Mouse (Mus musculus) neural tube, embryonic 11.5 days (tissue): ENCODE measurements at regions not wholly inside any gene's neighbourhood (a gene's known extent, or its start where the extent isn't known, plus 50 kb on each side); places are given as distances from the start of the nearest gene placed in this dataset.
A peak's percentile ranks its signal among the peaks of the same experiment; 100 is the strongest.
"Not testable (repeated sequence)": the region's sequence is repeated elsewhere in the genome, so short reads cannot be mapped to it uniquely, and the experiment has no call there.

Experiments used
- ATAC-seq: fragments of 200-750 bp; cut with Nextera tagmentation; 2 replicates; pipeline ENCODE4 v1.8.0; 2017; ENCODE audit warnings: moderate number of reproducible peaks, mild to moderate bottlenecking, moderate TSS enrichment, moderate library complexity; ENCODE audit not compliant: insufficient read depth, low FRiP score, low TSS enrichment
- DNase-seq: peaks from one replicate; pipeline ENCODE4 v3.0.0-alpha.2; 2015; ENCODE audit warnings: low spot score
- H3K27ac ChIP-seq: fragments of 300-500 bp; sonication (generic); 2 replicates; pipeline ENCODE4 v1.5.1; 2014; ENCODE audit warnings: low read depth, mild to moderate bottlenecking, low read length
- H3K27me3 ChIP-seq: fragments of 300-500 bp; sonication (generic); 2 replicates; pipeline ENCODE4 v1.6.1; 2014; ENCODE audit warnings: mild to moderate bottlenecking, low read length, mixed read lengths; ENCODE audit not compliant: control insufficient read depth, insufficient read depth
- H3K36me3 ChIP-seq: fragments of 300-500 bp; sonication (generic); 2 replicates; pipeline ENCODE4 v1.6.1; 2014; ENCODE audit warnings: mild to moderate bottlenecking, low read length, moderate library complexity, mixed read lengths; ENCODE audit not compliant: control insufficient read depth, insufficient read depth
- H3K4me1 ChIP-seq: fragments of 300-500 bp; sonication (generic); 2 replicates; pipeline ENCODE4 v1.6.1; 2014; ENCODE audit warnings: low read length, mixed read lengths; ENCODE audit not compliant: control insufficient read depth, insufficient read depth
- H3K4me2 ChIP-seq: fragments of 300-500 bp; sonication (generic); 2 replicates; pipeline ENCODE4 v1.6.1; 2014; ENCODE audit warnings: low read depth, mild to moderate bottlenecking, moderate library complexity
- H3K4me3 ChIP-seq: fragments of 300-500 bp; sonication (generic); 2 replicates; pipeline ENCODE4 v1.5.1; 2014; ENCODE audit warnings: low read depth, low read length
- H3K9ac ChIP-seq: fragments of 300-500 bp; sonication (generic); 2 replicates; pipeline ENCODE4 v1.6.1; 2014; ENCODE audit warnings: mild to moderate bottlenecking, low read length
- H3K9me3 ChIP-seq: fragments of 300-500 bp; sonication (generic); 2 replicates; pipeline ENCODE4 v1.6.1; 2016; ENCODE audit warnings: low read length; ENCODE audit not compliant: control insufficient read depth
- WGBS: fragments of 180-500 bp; shearing (Covaris S2); extraction: QIAGEN DNeasy Blood & Tissue Kit; methylation state at CpG from one replicate; pipeline ENCODE4 v1.1.7; 2014; 5-methylcytosine and 5-hydroxymethylcytosine counted together

GRCm38 (mm10) chr10:120675369-120675768 is 199.1 kb upstream of the Hmga2 start:
- no peaks in the 10 kb centered on the region for H3K36me3 ChIP-seq
- no peak overlapping the region for H3K4me3 ChIP-seq
- H3K27ac ChIP-seq: no peak overlapping the region
- DNase-seq (no peak), ATAC-seq (no peak)
- H3K4me1 ChIP-seq: no peaks in the 10 kb centered on the region
- no peaks in the 10 kb centered on the region for H3K27me3 ChIP-seq
- H3K9me3 ChIP-seq: no peaks in the 10 kb centered on the region
- H3K4me2 ChIP-seq: no peak overlapping the region
- no peak overlapping the region for H3K9ac ChIP-seq
- WGBS: 85% methylated on average over 4 of the region's 4 CpGs

- H3K9ac ChIP-seq: no peak overlapping the region
- H3K27me3 ChIP-seq: no peaks in the 10 kb centered on the region
- H3K27ac ChIP-seq: no peak overlapping the region
- ATAC-seq: no peak
- H3K36me3 ChIP-seq: no peaks in the 10 kb centered on the region
- H3K4me2 ChIP-seq: no peak overlapping the region
- H3K9me3 ChIP-seq: no peaks in the 10 kb centered on the region
- H3K4me1 ChIP-seq: no peaks in the 10 kb centered on the region
- no peak for DNase-seq
- no peak overlapping the region for H3K4me3 ChIP-seq
- 55% methylated on average over 10 of the region's 10 CpGs for WGBS
Measured at GRCm38 (mm10) chr10:120674321-120675045, 198.2 kb upstream of the Hmga2 start.

DNA sequence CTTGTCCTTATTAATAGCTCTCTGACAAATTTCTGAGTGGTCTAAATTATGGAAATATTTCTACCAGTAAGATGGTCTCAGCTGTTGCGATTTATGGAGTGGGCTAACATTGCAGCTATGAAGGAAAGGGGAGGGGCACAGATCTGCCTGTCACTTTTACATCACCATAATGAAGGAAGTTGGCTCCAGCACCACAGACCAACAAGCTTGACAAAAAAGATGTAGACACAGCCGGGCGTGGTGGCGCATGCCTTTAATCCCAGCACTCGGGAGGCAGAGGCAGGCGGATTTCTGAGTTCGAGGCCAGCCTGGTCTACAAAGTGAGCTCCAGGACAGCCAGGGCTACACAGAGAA is 191.4 kb upstream of the Hmga2 start:
- not testable (repeated sequence) for DNase-seq, ATAC-seq, H3K9ac ChIP-seq, H3K36me3 ChIP-seq, H3K4me1 ChIP-seq, H3K4me2 ChIP-seq, H3K27ac ChIP-seq, H3K4me3 ChIP-seq, H3K27me3 ChIP-seq, H3K9me3 ChIP-seq
- 98% methylated on average over 5 of the region's 7 CpGs for WGBS

- H3K9me3 ChIP-seq: no peaks in the 10 kb centered on the region
- no peak overlapping the region for H3K4me2 ChIP-seq
- H3K27me3 ChIP-seq: no peaks in the 10 kb centered on the region
- no peak overlapping the region for H3K4me3 ChIP-seq
- H3K9ac ChIP-seq: no peak overlapping the region
- DNase-seq (peak; percentile 68), ATAC-seq (no peak)
- no peaks in the 10 kb centered on the region for H3K4me1 ChIP-seq
- WGBS: 64% methylated on average over 12 of the region's 12 CpGs
- H3K27ac ChIP-seq: no peak overlapping the region
- H3K36me3 ChIP-seq: no peaks in the 10 kb centered on the region
Measured at GRCm38 (mm10) chr10:120666985-120667677, 190.9 kb upstream of the Hmga2 start.

- no peak for DNase-seq
- Histone ChIP-seq H3K4me3 (no peak overlapping the region), H3K36me3 (no peaks in the 10 kb centered on the region), H3K9ac (no peak overlapping the region), H3K4me2 (no peak overlapping the region), H3K27ac (no peak overlapping the region), H3K27me3 (no peaks in the 10 kb centered on the region), H3K9me3 (no peaks in the 10 kb centered on the region), H3K4me1 (no peaks in the 10 kb centered on the region)
- WGBS: 90% methylated on average over 7 of the region's 7 CpGs
- ATAC-seq: no peak
Measured at GRCm38 (mm10) chr10:120666202-120666860, 190.1 kb upstream of the Hmga2 start.

GRCm38 (mm10) chr10:120665670-120666069 is 189.4 kb upstream of the Hmga2 start:
- WGBS: 81% methylated on average over 5 of the region's 5 CpGs
- Histone ChIP-seq H3K4me2 (no peak overlapping the region), H3K9me3 (no peaks in the 10 kb centered on the region), H3K9ac (no peak overlapping the region), H3K36me3 (no peaks in the 10 kb centered on the region), H3K4me1 (no peaks in the 10 kb centered on the region), H3K27ac (no peak overlapping the region), H3K27me3 (no peaks in the 10 kb centered on the region), H3K4me3 (no peak overlapping the region)
- ATAC-seq: no peak
- no peak for DNase-seq

DNA sequence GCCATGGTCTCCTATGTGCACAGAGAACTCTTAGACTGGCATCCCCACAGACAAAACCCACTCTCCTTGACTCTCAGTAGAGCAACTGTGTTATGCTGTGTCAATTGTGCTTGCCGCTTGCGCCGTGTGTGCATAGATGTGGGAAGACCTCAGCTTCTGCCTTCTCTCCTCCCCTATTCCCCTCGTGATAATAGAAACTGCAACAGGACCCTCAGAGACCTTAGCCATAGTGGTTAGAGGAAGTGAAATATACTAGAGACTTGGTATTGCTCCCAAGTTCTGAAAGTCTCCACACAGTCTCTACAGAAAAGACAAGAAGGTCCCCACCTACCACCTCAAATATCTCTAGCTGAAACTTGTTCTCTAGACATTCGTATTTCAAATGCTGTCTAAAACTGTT is 188.2 kb upstream of the Hmga2 start:
- 89% methylated on average over 5 of the region's 5 CpGs for WGBS
- Histone ChIP-seq H3K9me3 (no peaks in the 10 kb centered on the region), H3K4me2 (no peak overlapping the region), H3K4me1 (no peaks in the 10 kb centered on the region), H3K9ac (no peak overlapping the region), H3K4me3 (no peak overlapping the region), H3K36me3 (no peaks in the 10 kb centered on the region), H3K27ac (no peak overlapping the region), H3K27me3 (no peaks in the 10 kb centered on the region)
- DNase-seq: no peak
- ATAC-seq: no peak

DNA sequence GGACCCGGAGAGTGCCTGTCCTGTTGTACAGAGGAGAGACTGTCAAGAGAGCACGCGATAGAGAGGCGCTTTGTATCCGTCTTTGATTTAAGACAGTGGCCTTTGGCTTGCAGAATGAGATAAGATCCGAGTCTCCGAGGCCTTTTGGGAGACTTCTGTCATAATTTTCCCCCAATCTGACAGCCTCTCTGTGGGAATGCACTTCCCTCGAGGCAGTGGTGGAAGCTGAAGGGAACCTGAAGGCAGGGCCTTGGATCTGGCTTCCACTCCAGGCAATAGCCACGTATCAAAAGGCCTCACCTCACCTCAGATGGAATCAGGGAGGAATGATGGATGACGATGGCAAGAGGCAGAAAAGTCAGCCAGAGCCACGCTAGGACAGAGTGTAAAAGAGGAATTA is 187.1 kb upstream of the Hmga2 start:
- WGBS: 33% methylated on average over 11 of the region's 11 CpGs
- H3K36me3 ChIP-seq: no peaks in the 10 kb centered on the region

DNA sequence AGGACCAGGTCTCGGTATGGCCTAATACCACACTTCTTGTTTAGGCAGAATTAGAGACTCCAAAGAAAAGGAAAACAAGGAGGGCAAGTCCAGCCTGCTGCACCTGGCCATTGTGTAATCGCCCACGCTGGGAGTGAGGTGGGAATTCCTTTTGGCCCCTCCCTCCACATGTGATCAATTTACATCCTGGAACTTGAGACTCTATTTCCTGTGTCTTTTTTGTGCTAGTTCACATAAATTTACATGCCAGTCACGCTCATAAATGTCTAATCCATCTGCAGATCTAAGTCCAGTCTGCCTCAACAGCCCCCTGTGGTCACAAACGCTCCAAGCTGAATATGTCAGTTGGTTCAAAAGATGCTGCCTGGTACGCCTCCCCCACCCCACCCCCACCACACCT is 184.2 kb upstream of the Hmga2 start:
- ATAC-seq (0 out of 2 replicates have a peak, but pooled peaks have one; percentile 35), DNase-seq (no peak)
- 30% methylated on average over 6 of the region's 6 CpGs for WGBS

More for the DNA sequence above, 187.1 kb upstream of the Hmga2 start:
- Histone ChIP-seq H3K4me1 (no peaks in the 10 kb centered on the region), H3K9me3 (no peaks in the 10 kb centered on the region), H3K9ac (no peak overlapping the region), H3K4me3 (no peak overlapping the region), H3K27ac (no peak overlapping the region), H3K4me2 (no peak overlapping the region), H3K27me3 (no peaks in the 10 kb centered on the region)
- ATAC-seq (no peak), DNase-seq (no peak)

More for the DNA sequence above, 184.2 kb upstream of the Hmga2 start:
- no peak overlapping the region for H3K9ac ChIP-seq
- H3K4me1 ChIP-seq: no peaks in the 10 kb centered on the region
- no peak overlapping the region for H3K4me2 ChIP-seq
- H3K4me3 ChIP-seq: no peak overlapping the region
- no peaks in the 10 kb centered on the region for H3K36me3 ChIP-seq
- H3K9me3 ChIP-seq: no peaks in the 10 kb centered on the region
- H3K27me3 ChIP-seq: no peaks in the 10 kb centered on the region
- no peak overlapping the region for H3K27ac ChIP-seq
